Mouse (Mus musculus) c-Kit-positive CD71-positive TER-119-negative erythroid progenitor cells, embryonic 14.5 days (primary cell): ENCODE results near the gene Rpn1.
A peak's percentile ranks its signal among the peaks of the same experiment; 100 is the strongest.

Experiments
- DNase-seq: peaks from one replicate; pipeline ENCODE4 v3.0.0-alpha.2; 2013; ENCODE audit warnings: low read depth

The Rpn1 gene

DNA sequence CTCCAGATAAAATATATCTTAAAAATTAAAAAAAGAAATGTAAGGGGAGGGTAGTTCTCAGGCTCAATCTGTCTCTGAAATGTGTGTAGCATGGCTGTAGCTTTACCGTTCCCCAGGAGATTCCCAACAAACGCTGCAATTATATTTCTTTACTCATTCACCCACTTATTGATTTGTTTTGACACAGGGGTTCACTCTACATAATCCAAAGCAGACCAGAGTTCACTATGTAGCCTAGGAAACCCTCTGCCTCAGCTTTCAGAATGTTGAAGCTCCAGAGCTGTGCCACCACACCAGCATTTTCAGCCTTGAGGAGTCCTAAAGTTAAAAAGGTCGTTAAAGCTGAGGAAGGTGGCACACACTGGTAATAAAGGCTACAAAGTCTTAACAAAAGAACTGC lies 18.3 kb upstream of the Rpn1 start:
- no peak for DNase-seq

DNA sequence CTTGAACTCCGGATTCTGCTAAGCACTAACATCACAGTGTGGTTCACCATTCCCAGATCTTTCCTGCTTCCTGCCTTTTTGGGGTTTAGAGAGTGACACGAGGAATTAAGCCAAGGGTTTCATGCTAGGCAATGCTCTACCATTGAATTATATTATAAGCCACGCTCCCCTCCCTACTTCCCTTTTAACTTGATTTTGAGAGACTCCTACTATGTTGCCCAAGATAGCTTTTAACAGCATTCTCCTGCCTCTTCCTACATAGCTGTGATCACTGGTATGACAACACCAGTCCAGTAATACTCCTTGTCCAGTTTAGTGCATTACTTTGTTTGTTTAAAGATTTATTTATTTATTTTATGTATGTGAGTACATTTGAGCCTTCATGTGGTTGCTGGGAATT lies 16.6 kb upstream of the Rpn1 start:
- DNase-seq, result no peak

DNA sequence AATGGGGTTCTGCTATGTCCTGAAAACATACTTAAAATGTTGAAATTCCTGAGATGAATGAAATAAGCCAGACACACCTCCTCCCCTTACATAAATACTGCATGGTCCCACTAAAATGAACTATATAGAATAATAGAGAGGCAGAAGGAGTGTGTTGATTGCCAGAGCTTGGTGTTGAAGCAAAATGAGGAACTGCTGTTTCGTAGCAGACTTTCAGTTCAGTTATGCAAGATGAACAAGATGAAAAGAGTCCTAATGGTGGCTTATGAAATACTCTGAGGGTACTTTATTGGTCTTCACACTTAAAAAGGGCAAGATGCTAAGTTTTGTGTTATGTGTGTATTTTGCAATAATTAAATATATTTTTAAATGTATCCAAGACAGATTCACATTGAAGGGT lies 15.5 kb upstream of the Rpn1 start:
- DNase-seq, result no peak

DNA sequence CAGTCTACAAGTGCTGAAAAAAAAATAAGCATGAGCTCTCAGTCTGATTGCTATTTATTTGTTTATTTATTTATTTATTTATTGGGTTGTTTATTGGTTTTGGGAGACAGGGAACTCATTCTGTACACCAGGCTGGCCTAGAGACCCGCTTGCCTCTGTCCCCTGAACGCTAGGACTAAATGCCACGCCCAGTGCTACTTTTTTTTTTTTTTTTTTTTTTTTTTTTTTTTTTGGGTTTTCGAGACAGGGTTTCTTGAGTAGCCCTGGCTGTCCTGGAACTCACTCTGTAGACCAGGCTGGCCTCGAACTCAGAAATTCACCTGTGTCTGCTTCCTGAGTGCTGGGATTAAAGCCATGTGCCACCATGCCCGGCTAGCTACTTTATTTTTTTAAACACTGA lies 13.8 kb upstream of the Rpn1 start:
- no peak for DNase-seq

DNA sequence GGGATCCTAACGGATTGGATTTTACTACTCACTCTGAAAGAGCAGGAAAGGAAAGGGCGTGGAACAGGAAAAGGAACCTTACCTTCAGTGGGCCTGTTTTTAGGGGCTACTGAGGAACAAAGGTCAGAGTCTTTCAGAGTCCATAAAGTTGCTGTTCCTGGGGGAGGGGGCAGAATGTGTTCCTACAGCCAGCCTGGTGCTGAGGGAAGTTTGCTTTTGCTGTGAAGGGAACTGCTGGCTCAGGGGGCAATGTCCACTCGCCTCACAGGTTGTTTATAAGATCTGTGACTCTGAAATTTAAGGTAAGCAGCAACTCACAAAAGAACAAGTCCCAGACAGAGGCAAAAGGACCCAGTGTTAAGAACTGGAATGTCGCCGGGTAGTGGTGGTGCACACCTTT lies 13.1 kb upstream of the Rpn1 start:
- no peak for DNase-seq

DNA sequence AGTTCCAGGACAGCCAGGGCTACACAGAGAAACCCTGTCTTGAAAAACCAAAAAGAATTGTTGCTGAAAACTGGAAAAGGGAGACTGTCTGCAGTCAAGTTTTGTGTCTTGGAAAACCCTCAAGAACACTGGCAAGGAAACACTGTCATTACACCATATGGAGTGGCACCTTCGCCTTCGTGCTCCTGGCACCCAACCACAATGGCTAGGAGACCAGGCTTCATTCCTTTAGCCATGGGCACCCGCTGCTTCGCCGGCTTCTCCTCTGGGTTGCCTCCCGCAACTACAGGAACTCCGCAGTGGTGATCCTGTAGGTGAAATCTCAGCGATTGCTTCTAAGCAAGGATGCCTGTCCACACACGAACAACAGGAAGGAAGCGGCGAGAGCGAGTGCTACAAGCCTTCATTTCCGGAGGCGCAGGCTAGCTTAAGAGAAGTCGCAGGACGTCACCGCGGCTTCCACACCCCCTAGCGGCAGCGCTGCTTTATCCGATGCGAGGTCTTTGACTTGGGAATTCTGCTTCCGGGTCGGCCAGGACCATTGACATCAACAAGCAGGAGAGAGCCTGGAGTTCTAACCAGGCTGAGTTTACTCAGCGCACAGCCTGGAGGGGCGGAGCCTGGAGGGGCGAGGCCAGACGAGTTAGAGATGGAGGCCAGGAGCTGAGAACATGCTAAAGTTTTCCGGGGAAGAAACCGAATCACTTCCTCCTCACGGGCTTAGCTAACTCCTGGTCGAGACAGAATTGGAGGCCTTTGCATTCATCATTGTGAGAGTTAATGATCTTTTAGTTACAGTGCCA lies 9.3 kb upstream of the Rpn1 start:
- peak; percentile 92 for DNase-seq

DNA sequence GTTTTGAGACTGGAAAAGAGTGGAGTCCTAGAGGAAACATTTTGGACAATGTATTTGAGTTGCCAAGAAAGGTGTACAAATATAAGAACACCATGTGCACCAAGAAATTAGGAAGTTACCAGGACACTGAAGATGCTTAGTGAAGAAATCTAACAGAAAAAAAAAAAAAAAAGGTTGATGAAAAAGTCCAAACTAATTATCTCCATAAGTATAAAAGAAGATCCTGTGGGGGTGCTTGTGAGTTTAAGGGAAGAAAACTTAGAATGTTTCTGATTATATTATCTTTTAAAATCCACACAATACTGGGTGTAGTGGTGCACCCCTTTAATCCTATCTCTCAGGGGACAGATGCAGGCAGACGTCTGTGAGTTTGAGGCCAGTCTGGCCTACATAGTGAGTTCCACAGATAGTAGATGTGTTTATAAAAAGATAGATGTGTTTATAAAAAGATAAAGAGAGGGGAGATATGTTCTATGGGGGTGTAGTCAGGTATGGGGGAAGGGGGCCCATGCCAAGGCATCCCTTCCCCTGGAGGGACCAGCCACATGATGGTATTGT lies 8.2 kb upstream of the Rpn1 start:
- no peak for DNase-seq

DNA sequence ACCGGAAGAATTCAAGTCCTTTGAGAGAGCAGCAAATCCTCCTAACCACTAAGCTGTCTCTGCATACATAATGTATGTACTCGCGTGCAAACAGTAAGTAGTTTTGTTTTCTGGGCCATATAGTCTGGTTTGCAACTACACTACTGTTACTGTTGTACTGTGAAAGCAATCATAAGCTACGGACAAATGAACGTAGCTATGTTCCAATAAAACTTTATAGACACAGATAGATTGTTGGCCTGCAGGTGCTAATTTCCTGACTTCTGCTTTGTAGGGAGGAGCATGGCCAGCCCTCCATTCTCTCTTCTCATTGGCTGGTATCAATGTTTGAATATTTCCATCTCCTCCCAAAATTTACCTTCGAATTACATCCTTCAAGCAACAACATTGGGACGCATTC lies 1.2 kb upstream of the Rpn1 start:
- no peak for DNase-seq

DNA sequence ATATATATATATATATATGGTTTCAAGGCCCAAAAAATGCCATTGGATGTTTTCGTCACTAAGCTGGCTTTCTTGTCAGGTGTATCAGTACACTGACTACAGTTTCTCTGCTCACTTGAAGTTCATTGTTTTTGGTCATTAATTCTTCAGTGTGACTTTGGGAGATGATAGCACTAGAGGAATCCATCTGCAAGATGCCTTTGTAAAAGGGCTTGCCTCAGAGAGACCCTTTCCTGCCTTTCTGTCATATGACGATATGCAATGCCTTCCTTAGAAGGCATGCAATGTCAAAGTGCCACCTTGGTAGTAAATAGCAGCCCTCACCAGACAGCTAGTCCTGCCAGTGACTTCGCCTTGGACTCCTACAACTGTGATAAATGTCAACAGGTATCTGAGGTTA lies 610 bp upstream of the Rpn1 start:
- DNase-seq, result no peak

DNA sequence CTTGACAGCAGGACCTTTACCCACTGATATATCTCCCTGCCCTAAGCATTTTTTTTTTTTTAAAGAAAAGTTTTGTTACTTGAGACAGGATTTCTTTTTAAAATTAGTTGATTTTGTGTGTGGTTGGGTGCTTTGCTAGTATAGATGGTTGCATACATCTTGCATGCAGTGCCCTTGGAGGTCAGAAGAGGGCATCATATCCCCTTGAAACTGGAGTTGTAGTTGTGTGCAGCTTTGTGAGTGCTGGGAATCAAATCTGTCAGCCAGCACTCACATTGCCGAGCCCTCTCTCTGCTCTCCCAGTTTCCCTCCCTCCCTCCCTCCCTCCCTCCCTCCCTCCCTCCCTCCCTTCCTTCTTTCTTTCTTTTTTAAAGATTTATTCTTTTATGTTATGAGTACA lies 4.7 kb downstream of the Rpn1 start:
- no peak for DNase-seq

DNA sequence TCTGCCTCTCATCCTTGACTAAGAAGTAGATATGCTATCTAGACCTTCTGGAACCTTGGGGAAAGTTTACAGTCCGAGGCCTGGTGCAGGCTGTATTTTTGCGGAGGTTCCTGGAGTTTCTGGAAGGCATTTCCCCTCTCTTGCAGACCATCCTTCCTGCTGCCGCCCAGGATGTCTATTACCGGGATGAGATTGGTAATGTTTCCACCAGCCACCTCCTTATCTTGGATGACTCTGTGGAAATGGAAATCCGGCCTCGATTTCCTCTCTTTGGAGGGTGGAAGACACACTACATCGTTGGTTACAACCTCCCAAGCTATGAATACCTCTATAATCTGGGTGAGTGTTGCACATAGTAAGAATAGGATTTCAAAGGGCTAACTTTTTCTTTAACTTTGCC lies 11.1 kb downstream of the Rpn1 start:
- DNase-seq, result no peak

DNA sequence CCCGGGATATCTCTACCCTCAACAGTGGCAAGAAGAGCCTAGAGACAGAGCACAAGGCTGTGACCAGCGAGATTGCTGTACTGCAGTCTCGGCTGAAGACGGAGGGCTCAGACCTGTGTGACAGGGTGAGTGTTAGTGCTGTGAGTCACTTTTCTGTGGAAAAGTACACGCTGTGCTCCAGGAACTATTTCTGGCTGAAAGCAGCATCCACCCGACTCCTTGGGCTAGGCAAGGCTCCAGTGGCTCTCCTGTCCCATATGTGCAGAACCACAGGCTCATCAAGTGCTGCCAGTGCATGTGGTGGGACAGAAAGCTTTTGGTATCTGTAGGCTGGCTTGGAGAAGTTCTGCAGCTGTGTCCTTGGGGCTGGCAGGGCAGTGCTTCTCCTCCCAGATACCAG lies 17.8 kb downstream of the Rpn1 start:
- no peak for DNase-seq

DNA sequence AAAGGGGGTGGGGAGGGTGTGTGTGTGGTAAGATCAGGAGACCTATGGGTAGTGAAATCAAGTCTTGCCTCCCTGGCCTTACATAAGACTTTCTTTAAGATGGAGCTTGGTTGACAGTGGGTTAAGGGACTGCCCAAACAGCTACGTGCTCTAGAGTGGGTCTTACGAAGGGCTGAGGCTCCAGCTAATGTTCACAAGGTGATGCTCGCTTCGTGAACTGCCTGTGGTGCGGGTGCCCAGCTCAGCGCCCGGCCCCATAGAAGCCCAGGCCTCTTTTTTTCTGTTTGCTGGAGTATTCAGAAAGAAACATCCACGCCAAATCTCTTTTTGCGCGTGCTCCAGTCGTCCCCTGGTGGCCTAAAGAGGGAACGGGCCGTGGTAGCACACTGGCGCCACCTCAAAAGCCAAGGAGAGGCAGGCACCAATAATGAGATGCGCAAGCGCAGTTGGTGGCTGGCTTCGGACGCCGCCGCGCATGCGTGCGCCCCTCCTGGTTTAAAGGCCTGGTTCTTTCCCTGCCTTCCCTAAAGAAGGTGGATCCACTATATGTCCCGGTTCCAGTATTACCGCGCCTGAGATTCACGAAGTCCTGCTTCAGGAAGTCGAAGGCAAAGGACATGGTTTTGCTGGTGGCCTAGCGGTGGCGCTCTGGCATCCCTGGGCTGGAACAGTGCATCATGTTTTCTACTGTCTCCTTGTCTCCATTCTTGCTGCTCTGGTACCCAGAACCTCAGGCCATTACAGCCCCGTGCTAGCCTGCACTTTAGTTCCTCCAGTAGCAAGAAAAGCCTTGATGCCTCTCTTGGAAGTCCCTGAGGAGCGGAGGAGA lies 21.7 kb downstream of the Rpn1 start:
- peak; percentile 86 for DNase-seq

DNA sequence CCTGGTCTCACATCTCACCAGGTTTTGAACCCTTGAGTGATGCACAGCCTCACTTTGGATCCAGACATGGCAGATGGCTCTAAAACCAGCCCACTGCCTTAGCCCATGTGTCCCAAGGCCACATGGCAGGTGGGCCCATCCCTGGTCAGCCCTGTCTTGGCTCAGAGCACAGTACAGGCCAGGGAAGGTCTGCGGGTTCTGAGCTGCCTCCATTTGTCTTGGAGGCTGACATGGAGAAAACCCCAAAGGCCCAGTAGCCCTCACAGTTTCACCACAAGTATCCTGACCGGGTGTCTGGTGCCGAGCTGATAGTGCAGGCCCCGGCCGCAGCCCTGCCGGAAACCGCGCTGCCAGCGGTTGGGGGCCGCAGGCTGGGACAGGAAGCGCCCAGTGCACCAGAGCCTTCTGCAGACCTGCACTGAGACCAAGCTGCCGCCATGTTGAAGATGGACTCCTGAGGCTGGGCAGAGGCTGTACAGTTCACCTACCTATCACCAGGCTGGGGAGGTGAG lies 22.4 kb downstream of the Rpn1 start:
- no peak for DNase-seq

DNA sequence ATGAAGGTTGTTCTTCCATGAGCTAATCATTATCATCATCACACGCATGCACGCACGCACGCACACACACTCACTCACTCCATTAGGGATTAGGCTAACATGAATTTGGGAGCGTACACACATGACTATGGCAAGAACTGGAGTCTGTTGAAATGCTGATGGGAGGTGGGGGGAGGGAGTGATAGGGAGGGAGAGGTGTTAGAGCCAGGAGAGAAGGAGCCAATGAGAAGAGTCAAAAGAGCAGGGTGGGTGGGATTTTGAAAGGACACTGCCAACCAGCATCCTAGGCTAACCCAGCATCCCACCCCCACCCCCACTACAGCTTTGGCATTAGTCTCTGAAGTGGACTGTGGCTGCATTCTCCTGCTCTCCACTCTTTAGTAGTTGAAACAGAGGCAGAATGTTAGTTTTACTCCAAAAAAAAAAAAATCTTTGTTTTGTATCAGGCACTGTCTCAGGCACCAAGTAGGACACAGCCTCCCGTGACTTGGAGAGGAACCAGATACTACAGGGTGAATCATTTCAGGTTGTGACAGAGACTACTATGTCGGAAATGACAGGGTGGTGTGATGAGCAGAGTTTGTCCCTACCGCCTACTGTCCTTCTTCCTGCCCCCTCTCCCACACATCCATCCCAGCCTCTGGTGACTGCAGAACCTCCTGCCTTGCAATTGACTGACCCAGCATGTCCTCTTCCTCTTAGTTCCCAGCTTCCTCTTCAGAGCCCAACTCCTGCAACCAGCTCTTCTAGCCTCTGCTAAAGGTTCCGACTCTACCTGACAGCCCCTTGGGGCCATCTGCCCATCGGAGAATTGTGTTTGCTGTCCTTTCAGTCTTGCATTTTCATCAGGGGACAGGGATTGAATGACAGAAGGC lies 23.6 kb downstream of the Rpn1 start:
- DNase-seq, result no peak

DNA sequence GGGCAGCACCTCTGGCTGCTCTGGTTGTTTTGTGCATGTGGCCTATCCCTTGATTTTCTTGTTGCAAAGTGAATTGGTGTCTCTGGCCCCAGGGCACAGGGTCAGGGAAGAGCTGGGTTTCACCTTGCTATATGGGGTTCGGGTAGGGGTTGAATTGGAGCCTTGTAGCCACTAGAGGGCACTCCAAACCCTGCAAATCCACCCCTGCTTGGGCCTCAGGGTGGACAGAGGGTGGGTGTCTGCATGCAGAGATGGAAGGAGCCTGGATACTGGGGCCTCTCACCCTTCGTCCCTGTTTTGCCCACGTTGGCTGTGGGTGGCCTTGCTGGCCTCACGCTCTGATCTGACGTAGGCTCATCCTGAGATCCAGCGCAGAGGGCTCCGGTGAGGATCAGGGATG lies 28.9 kb downstream of the Rpn1 start:
- DNase-seq, result peak; percentile 69

DNA sequence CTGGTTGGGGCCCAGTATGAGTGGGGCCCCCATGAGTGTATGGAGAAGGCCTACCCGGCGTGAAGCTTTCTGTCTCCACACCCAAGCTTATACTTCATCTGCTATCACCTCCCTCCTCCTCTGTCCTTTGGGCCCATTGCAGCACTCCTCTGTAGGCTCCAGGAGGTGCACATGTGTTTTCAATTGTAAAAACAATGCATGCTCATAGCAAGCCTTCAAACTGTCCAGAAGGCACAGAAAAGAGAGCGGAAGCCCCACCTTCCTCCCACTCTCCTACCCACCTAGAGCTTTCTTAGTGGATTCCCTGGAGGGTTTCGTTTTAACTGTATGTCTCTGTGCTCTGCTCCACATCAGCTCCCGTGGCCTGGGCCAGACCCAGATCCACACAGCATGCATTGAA lies 30.1 kb downstream of the Rpn1 start:
- no peak for DNase-seq

DNA sequence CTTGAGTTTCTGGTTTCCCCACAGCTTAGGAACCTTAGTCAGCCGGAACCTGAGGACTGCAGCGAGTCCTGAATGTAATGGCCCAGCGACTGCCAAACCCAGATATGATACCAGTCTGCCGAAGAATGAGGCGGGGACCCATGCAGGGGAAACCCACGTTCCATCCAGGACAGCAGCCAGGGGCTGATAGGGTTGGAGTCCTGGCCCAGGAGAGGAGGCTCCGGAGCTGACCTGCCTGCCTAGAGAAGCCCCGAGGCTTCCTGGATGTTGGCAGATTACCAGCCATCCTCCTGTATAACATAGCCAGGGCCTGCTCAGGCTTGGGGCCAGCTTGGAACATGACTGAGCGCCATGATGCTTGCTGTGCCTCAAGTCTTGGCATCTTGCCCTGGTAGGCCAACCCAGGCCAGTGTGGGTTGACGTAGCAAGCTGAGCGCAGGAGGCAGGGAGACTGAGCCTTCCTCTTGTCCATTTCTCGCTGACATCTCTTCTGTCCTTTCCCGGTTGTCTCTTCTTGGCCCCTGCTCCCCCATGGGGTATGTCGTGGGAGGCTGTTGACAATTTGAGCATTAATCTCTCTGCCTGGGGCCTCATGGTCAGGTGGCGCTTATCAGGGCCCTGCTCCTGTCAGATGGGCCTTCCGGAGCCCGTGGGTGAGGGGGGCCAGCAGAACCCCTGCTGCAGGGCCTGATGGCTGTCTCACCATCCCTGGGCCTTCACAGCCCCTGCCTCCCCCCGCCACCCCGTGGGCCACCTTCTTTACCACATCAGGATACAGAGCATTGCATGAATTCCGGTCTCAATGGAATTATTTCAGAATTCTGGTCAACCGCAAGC lies 32.3 kb downstream of the Rpn1 start:
- DNase-seq, result peak; percentile 78

DNA sequence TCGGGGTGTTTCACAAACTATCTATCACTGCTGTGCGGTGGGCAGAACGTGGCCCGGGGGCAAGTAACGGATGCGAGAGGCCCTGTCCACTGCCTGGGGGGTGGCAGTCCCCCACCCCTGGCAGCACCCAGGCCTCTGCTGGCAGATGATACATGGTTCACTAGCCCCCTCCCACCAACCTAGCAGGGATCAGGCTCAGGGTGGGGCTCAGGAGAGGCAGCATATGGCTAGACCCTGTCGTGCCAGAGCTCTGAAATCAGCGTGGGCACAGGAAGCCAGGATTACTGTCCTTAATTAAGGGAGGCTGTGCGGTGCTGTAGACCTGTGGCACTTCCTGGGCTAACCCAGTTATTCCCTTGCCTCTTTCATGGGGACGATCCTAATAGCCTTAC lies 32.9 kb downstream of the Rpn1 start:
- DNase-seq, result no peak

DNA sequence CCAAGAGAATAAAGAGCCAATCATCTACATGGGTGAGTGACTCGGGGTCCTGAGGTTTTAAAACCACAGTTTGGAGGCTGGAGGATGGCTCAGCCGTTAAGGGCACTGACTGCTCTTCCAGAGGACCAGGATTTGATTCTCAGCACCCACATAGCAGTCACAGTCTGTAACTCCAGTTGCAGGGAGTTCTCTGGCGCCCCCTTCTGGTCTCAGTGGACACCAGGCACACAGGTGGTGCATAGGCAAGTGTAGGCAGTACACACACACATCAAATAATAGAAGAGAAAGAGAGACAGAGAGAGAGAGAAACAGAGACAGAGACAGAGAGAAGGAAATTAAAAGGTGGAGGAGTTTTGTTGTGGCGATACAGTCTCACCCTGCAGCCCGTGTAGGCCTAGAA lies 35.0 kb downstream of the Rpn1 start:
- DNase-seq, result no peak

DNA sequence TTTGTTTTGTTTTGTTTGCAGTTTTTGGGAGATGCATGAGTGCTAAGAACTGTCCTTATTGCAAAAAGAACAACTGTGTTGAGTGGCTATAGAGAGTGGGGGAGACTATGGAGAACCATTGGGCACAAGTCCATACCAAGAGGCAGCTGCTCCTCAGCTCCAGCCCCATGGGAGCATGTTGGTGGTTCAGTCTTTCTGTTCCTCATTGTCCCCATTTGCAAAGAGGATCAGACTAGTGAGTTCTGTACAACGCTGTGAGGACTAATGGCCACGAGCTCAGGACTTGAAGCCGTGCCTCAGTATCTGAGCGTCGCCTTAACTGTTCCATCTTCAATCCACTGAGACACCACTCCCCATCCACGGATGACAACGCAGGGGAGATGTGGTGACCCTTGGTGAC lies 36.5 kb downstream of the Rpn1 start:
- no peak for DNase-seq
